Mouse (Mus musculus) ovary, adult 18-20 months (tissue): ENCODE measurements at regions not wholly inside any gene's neighbourhood (a gene's known extent, or its start where the extent isn't known, plus 50 kb on each side); places are given as distances from the start of the nearest gene placed in this dataset.

Source experiments
- DNase-seq: peaks from one replicate; pipeline ENCODE4 v3.0.0; 2022; ENCODE audit warnings: low spot score, mixed read lengths

GRCm38 (mm10) chr2:167782231-167782999 lies 92.8 kb upstream of the Tmem189 start:
- no peak for DNase-seq

GRCm38 (mm10) chr2:167781496-167781895 lies 91.9 kb upstream of the Tmem189 start:
- DNase-seq: no peak

- no peak for DNase-seq
These were observed 89.1 kb upstream of the Tmem189 start for GRCm38 (mm10) chr2:167778691-167779090.

- no peak for DNase-seq
These were observed 88.6 kb upstream of the Tmem189 start for GRCm38 (mm10) chr2:167778271-167778670.

- DNase-seq: peak; percentile 73
These were observed 87.9 kb upstream of the Tmem189 start for GRCm38 (mm10) chr2:167777331-167778085.

GRCm38 (mm10) chr2:167776251-167777168 lies 86.9 kb upstream of the Tmem189 start:
- no peak for DNase-seq

GRCm38 (mm10) chr2:167775218-167775915 lies 85.7 kb upstream of the Tmem189 start:
- DNase-seq: no peak

GRCm38 (mm10) chr2:167774806-167775179 lies 85.2 kb upstream of the Tmem189 start:
- DNase-seq: no peak

GRCm38 (mm10) chr2:167774166-167774805 lies 84.7 kb upstream of the Tmem189 start:
- DNase-seq: no peak

- no peak for DNase-seq
These were observed 83.2 kb upstream of the Tmem189 start for GRCm38 (mm10) chr2:167772834-167773233.

- DNase-seq: no peak
These were observed 78.3 kb upstream of the Tmem189 start for GRCm38 (mm10) chr2:167767962-167768361.

GRCm38 (mm10) chr2:167767371-167767770 lies 77.7 kb upstream of the Tmem189 start:
- no peak for DNase-seq

- DNase-seq: no peak
These were observed 76.2 kb upstream of the Tmem189 start for GRCm38 (mm10) chr2:167765811-167766210.

- DNase-seq: peak; percentile 93
These were observed 75.6 kb upstream of the Tmem189 start for GRCm38 (mm10) chr2:167765072-167765800.

- DNase-seq: no peak
These were observed 74.3 kb upstream of the Tmem189 start for GRCm38 (mm10) chr2:167763891-167764410.

- peak; percentile 75 for DNase-seq
These were observed 71.8 kb upstream of the Tmem189 start for GRCm38 (mm10) chr2:167761404-167761936.

GRCm38 (mm10) chr2:167760681-167761403 lies 71.2 kb upstream of the Tmem189 start:
- peak; percentile 89 for DNase-seq

GRCm38 (mm10) chr2:167759603-167760390 lies 70.2 kb upstream of the Tmem189 start:
- no peak for DNase-seq
